Mouse (Mus musculus): ENCODE measurements around the gene Ykt6. TPM values are rescaled to one million over a fixed set of nuclear protein-coding genes. Genes with fewer than 3 reads are reported as not detected.
A peak's percentile ranks its signal among the peaks of the same experiment; 100 is the strongest.

Gene Ykt6
- polyA plus RNA-seq (2015; fragmentation: Nextera tagmentation; extraction: Ambion mirVana): 18.8 and 19.7 TPM in 2 replicates

GRCm38 (mm10) chr11:5955546-5956276, at the start of gene Ykt6:
Ykt6 (plus strand) TSS chr11:5955693.
- Histone ChIP-seq H3K36me3 (replicated peaks) (peaks cover 13% of the 10 kb centered on the region; the same call in 1 of the 2 replicates), H3K9me3 (replicated peaks) (no peaks in the 10 kb centered on the region), H3K4me2 (peak within 1 kb of the TSS; percentile 93), H3K4me3 (replicated peaks) (peak within 1 kb of the TSS; percentile 95), H3K9ac (peak within 1 kb of the TSS; percentile 90), H3K27me3 (no peaks in the 10 kb centered on the region), H3K27ac (replicated peaks) (peak within 1 kb of the TSS; percentile 79), H3K4me1 (replicated peaks) (peaks cover 28% of the 10 kb centered on the region)
- under 1% methylated on average over 71 of the region's 71 CpGs for WGBS (ENCODE audit: insufficient replicate concordance)
- peak; percentile 96 for ATAC-seq (ENCODE audit: insufficient read depth)

- Histone ChIP-seq H3K27ac (replicated peaks) (no peak overlapping the region), H3K9me3 (replicated peaks) (no peaks in the 10 kb centered on the region), H3K9ac (no peak overlapping the region), H3K4me1 (replicated peaks) (peaks cover 9% of the 10 kb centered on the region; the same call in 1 of the 2 replicates), H3K4me2 (no peak overlapping the region), H3K36me3 (replicated peaks) (no peaks in the 10 kb centered on the region), H3K27me3 (peaks cover 35% of the 10 kb centered on the region), H3K4me3 (replicated peaks) (no peak overlapping the region)
- ATAC-seq (ENCODE audit: insufficient read depth): no peak
- 73% methylated on average over 10 of the region's 10 CpGs for WGBS (ENCODE audit: insufficient replicate concordance)
Observed at GRCm38 (mm10) chr11:5905778-5906518, 49.5 kb upstream of the Ykt6 start.

- H3K4me3 ChIP-seq (replicated peaks): no peak overlapping the region
- no peak overlapping the region for H3K27ac ChIP-seq (replicated peaks)
- peaks cover 24% of the 10 kb centered on the region for H3K27me3 ChIP-seq
- peaks cover 2% of the 10 kb centered on the region; the same call in 1 of the 2 replicates for H3K4me1 ChIP-seq (replicated peaks)
- WGBS (ENCODE audit: insufficient replicate concordance): 59% methylated on average over 5 of the region's 5 CpGs
- H3K36me3 ChIP-seq (replicated peaks): no peaks in the 10 kb centered on the region
- no peaks in the 10 kb centered on the region for H3K9me3 ChIP-seq (replicated peaks)
- no peak overlapping the region for H3K4me2 ChIP-seq
- no peak for ATAC-seq (ENCODE audit: insufficient read depth)
- H3K9ac ChIP-seq: no peak overlapping the region
Observed at GRCm38 (mm10) chr11:5907096-5907495, 48.4 kb upstream of the Ykt6 start.

- ATAC-seq (ENCODE audit: insufficient read depth): no peak
- no peaks in the 10 kb centered on the region for H3K9me3 ChIP-seq (replicated peaks)
- 53% methylated on average over 4 of the region's 4 CpGs for WGBS (ENCODE audit: insufficient replicate concordance)
- no peaks in the 10 kb centered on the region for H3K36me3 ChIP-seq (replicated peaks)
- H3K4me1 ChIP-seq (replicated peaks): no peaks in the 10 kb centered on the region
- peaks cover 8% of the 10 kb centered on the region for H3K27me3 ChIP-seq
- H3K4me3 ChIP-seq (replicated peaks): no peak overlapping the region
- H3K9ac ChIP-seq: no peak overlapping the region
- no peak overlapping the region for H3K4me2 ChIP-seq
- H3K27ac ChIP-seq (replicated peaks): no peak overlapping the region
Observed at GRCm38 (mm10) chr11:5908642-5909041, 46.9 kb upstream of the Ykt6 start.

DNA sequence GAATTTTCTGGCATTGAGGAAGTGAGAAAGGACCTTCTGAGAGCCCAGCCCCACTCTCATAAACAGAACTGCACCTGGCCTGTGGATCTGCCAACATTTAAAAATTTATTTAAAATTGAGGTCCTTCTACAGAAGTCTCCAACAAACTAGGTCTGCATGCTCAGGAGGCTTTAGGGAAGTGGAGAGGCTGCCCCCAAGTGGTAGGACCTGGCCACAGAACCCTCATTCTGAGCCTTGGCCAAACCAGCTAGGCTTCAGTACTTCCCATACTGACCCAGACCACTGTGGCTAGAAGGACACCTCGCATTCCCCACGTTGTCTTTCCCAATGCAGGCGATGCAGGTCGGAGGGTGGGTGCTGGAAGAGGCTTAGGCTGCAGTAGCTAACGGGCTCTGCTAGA, 42.9 kb upstream of the Ykt6 start:
- H3K27me3 ChIP-seq: no peaks in the 10 kb centered on the region; the same call in 1 of the 2 replicates
- no peak overlapping the region for H3K4me3 ChIP-seq (replicated peaks)
- H3K27ac ChIP-seq (replicated peaks): no peak overlapping the region
- H3K4me2 ChIP-seq: no peak overlapping the region
- H3K9me3 ChIP-seq (replicated peaks): no peaks in the 10 kb centered on the region
- 24% methylated on average over 5 of the region's 5 CpGs for WGBS (ENCODE audit: insufficient replicate concordance)
- H3K4me1 ChIP-seq (replicated peaks): no peaks in the 10 kb centered on the region
- H3K36me3 ChIP-seq (replicated peaks): no peaks in the 10 kb centered on the region
- ATAC-seq (ENCODE audit: insufficient read depth): no peak; the same call in 1 of the 2 replicates
- H3K9ac ChIP-seq: no peak overlapping the region

GRCm38 (mm10) chr11:5913256-5913655, 42.2 kb upstream of the Ykt6 start:
- Histone ChIP-seq H3K27me3 (no peaks in the 10 kb centered on the region; the same call in 1 of the 2 replicates), H3K4me3 (replicated peaks) (no peak overlapping the region), H3K4me1 (replicated peaks) (no peaks in the 10 kb centered on the region), H3K9ac (no peak overlapping the region), H3K36me3 (replicated peaks) (no peaks in the 10 kb centered on the region), H3K9me3 (replicated peaks) (no peaks in the 10 kb centered on the region), H3K27ac (replicated peaks) (no peak overlapping the region), H3K4me2 (no peak overlapping the region)
- no peak for ATAC-seq (ENCODE audit: insufficient read depth)
- 60% methylated on average over 8 of the region's 8 CpGs for WGBS (ENCODE audit: insufficient replicate concordance)

DNA sequence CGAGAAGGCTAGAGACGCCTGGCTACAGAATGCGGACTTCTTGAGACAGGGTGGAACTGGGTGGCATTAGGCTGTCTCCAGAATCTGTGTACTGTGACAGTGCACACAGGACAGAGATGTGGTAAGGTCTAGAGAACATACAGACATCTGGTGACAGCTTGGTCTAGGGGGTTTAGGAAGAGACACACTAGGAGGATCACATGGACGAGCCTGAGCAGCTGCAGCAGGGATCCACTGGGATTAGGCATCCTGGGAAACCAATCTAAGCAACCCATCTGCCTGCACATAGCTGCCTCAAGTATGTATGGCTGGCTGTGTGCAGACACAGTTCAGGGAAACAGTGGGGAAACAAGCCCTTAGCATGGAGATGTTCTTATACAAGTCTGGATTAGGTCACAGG, 41.6 kb upstream of the Ykt6 start:
- Histone ChIP-seq H3K9ac (no peak overlapping the region), H3K36me3 (replicated peaks) (no peaks in the 10 kb centered on the region), H3K4me1 (replicated peaks) (no peaks in the 10 kb centered on the region), H3K27me3 (no peaks in the 10 kb centered on the region), H3K4me2 (no peak overlapping the region), H3K9me3 (replicated peaks) (no peaks in the 10 kb centered on the region), H3K4me3 (replicated peaks) (no peak overlapping the region), H3K27ac (replicated peaks) (no peak overlapping the region)
- no peak for ATAC-seq (ENCODE audit: insufficient read depth)
- 58% methylated on average over 4 of the region's 4 CpGs for WGBS (ENCODE audit: insufficient replicate concordance)

DNA sequence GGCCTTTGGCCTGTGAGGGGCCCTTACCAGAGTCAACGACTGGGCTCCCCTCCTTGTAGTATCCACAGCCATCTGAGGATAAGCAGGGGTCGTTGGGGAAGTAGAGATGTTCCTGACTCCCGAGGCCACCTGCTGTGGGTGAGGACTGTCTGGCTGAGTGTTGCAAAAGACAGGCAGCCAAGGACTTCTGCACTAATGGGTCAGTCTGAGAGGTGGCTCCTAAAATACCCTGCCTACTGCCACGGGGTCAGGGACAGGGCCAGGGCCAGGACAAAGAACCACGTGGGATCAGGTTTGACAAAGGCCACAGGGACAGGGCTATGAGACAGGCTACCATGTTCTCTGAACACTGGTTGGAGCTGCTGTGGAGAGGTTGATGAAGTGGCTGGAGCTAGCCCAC, 40.6 kb upstream of the Ykt6 start:
- H3K9ac ChIP-seq: no peak overlapping the region

GRCm38 (mm10) chr11:5915429-5916177, 39.9 kb upstream of the Ykt6 start:
- 51% methylated on average over 5 of the region's 5 CpGs for WGBS (ENCODE audit: insufficient replicate concordance)
- H3K36me3 ChIP-seq (replicated peaks): no peaks in the 10 kb centered on the region
- no peak overlapping the region for H3K4me2 ChIP-seq
- H3K9me3 ChIP-seq (replicated peaks): no peaks in the 10 kb centered on the region
- H3K4me1 ChIP-seq (replicated peaks): peaks cover 9% of the 10 kb centered on the region; the same call in 1 of the 2 replicates
- no peak overlapping the region for H3K4me3 ChIP-seq (replicated peaks)
- no peak overlapping the region for H3K27ac ChIP-seq (replicated peaks)
- no peak for ATAC-seq (ENCODE audit: insufficient read depth)
- no peak overlapping the region for H3K9ac ChIP-seq
- no peaks in the 10 kb centered on the region for H3K27me3 ChIP-seq

More for the DNA sequence above, 40.6 kb upstream of the Ykt6 start:
- WGBS (ENCODE audit: insufficient replicate concordance): 36% methylated on average over 5 of the region's 5 CpGs
- ATAC-seq (ENCODE audit: insufficient read depth): 0 out of 2 replicates have a peak, but pooled peaks have one; percentile 10
- no peaks in the 10 kb centered on the region for H3K9me3 ChIP-seq (replicated peaks)
- no peaks in the 10 kb centered on the region for H3K27me3 ChIP-seq
- H3K4me3 ChIP-seq (replicated peaks): no peak overlapping the region
- H3K27ac ChIP-seq (replicated peaks): no peak overlapping the region
- peaks cover 2% of the 10 kb centered on the region; the same call in 1 of the 2 replicates for H3K4me1 ChIP-seq (replicated peaks)
- no peak overlapping the region for H3K4me2 ChIP-seq
- no peaks in the 10 kb centered on the region for H3K36me3 ChIP-seq (replicated peaks)

GRCm38 (mm10) chr11:5916178-5916548, 39.3 kb upstream of the Ykt6 start:
- peaks cover 9% of the 10 kb centered on the region; the same call in 1 of the 2 replicates for H3K4me1 ChIP-seq (replicated peaks)
- 0 out of 2 replicates have a peak, but pooled peaks cover 3% of the 10 kb centered on the region for H3K27me3 ChIP-seq
- ATAC-seq (ENCODE audit: insufficient read depth): no peak
- no peaks in the 10 kb centered on the region for H3K36me3 ChIP-seq (replicated peaks)
- no peak overlapping the region for H3K27ac ChIP-seq (replicated peaks)
- 55% methylated on average over 8 of the region's 8 CpGs for WGBS (ENCODE audit: insufficient replicate concordance)
- no peak overlapping the region for H3K4me2 ChIP-seq
- no peak overlapping the region for H3K9ac ChIP-seq
- H3K4me3 ChIP-seq (replicated peaks): no peak overlapping the region
- no peaks in the 10 kb centered on the region for H3K9me3 ChIP-seq (replicated peaks)

DNA sequence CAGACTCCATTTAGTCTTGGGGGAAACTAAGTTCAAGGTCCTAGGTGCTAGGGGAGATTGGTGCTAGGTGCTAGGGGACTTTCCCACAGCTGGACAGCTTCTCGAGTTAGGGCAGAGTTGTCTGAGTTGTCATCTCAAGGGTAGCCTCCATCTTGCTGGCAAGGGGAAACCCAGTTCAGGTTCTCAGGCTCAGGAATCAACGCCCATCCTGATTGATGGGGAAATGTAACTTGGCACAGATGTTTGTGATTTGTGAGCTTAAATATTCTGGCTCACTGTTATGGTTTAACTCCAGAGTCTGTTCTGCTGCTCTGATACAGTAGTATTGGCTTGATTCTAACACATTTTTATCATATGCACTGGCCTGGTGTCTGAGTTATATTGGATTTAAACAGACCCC, 37.4 kb upstream of the Ykt6 start:
- WGBS (ENCODE audit: insufficient replicate concordance): 50% methylated on average over 2 of the region's 2 CpGs
- Histone ChIP-seq H3K4me1 (replicated peaks) (peaks cover 9% of the 10 kb centered on the region; the same call in 1 of the 2 replicates), H3K9ac (no peak overlapping the region), H3K4me2 (no peak overlapping the region), H3K36me3 (replicated peaks) (no peaks in the 10 kb centered on the region), H3K27ac (replicated peaks) (no peak overlapping the region), H3K4me3 (replicated peaks) (no peak overlapping the region), H3K27me3 (0 out of 2 replicates have a peak, but pooled peaks cover 7% of the 10 kb centered on the region), H3K9me3 (replicated peaks) (no peaks in the 10 kb centered on the region)
- no peak for ATAC-seq (ENCODE audit: insufficient read depth)
